Mouse (Mus musculus) layer of hippocampus, postnatal 36 days (tissue): ENCODE data around the gene Ap1s2. TPM values are rescaled to one million over a fixed set of nuclear protein-coding genes. Genes with fewer than 3 reads are reported as not detected.

Experiments used
- DNase-seq, 2 experiments: peaks; one replicate each; pipeline ENCODE4 v3.0.0; 2022
- total RNA-seq, 2 experiments: library from RNA; stranded (reverse); gene quantifications; 2 replicates each; pipeline ENCODE4 v1.2.3; 2021

The Ap1s2 gene
- total RNA-seq, 2 experiments from 2014 or later, result 40.7 to 42.4 TPM

- DNase-seq, result no peak
These were observed 72.3 kb downstream of the Ap1s2 start for GRCm38 (mm10) chrX:163981092-163981491.

- no peak for DNase-seq
These were observed 72.7 kb downstream of the Ap1s2 start for GRCm38 (mm10) chrX:163981500-163981899.

GRCm38 (mm10) chrX:163982129-163982528 lies 73.3 kb downstream of the Ap1s2 start:
- DNase-seq, result no peak

Other genes with a start within 250 kb of the Ap1s2 start
- 1 to 10 TPM; 1.1 to 1.3 TPM for gene Rnf138rt1, start 147.7 kb upstream of the Ap1s2 start, total RNA-seq
- gene Zrsr2, start 49.6 kb downstream of the Ap1s2 start, total RNA-seq, result 10 to 100 TPM; 46.1 to 50.0 TPM
- gene Car5b, start 119.0 kb downstream of the Ap1s2 start, total RNA-seq, result 1 to 10 TPM; 2.6 to 3.9 TPM
- 10 to 100 TPM in 1 of 2 experiments, 1 to 10 TPM in 1; 9.5 to 14.8 TPM for gene Siah1b, start 167.5 kb downstream of the Ap1s2 start, total RNA-seq
- gene Cltrn, start 179.8 kb downstream of the Ap1s2 start, total RNA-seq, result not detected
- gene Ace2, start 230.3 kb downstream of the Ap1s2 start, total RNA-seq, result 1 to 10 TPM; 1.1 to 1.3 TPM